Mouse (Mus musculus) forebrain, postnatal 0 days (tissue): ENCODE data around the gene Tatdn3. TPM values are rescaled to one million over a fixed set of nuclear protein-coding genes. Genes with fewer than 3 reads are reported as not detected.
A peak's percentile ranks its signal among the peaks of the same experiment; 100 is the strongest.

Experiments used
- ATAC-seq: fragments of 200-750 bp; cut with Nextera tagmentation; 2 replicates; pipeline ENCODE4 v1.8.0; 2017; ENCODE audit warnings: mild to moderate bottlenecking, moderate library complexity
- DNase-seq: peaks from one replicate; pipeline ENCODE4 v3.0.0-alpha.2; 2015
- H3K27ac ChIP-seq: fragments of 300-500 bp; sonication (generic); 2 replicates; pipeline ENCODE4 v1.5.1; 2014; ENCODE audit warnings: low read depth, mild to moderate bottlenecking, antibody characterized with exemption, low read length, moderate library complexity, mixed read lengths
- H3K27me3 ChIP-seq: fragments of 300-500 bp; sonication (generic); 2 replicates; pipeline ENCODE4 v1.6.1; 2014; ENCODE audit warnings: mild to moderate bottlenecking, low read length, mixed read lengths; ENCODE audit not compliant: insufficient read depth
- H3K36me3 ChIP-seq: fragments of 300-500 bp; sonication (generic); 2 replicates; pipeline ENCODE4 v1.6.1; 2014; ENCODE audit warnings: mild to moderate bottlenecking, moderate library complexity; ENCODE audit not compliant: insufficient read depth
- H3K4me1 ChIP-seq: fragments of 300-500 bp; sonication (generic); 2 replicates; pipeline ENCODE4 v1.6.1; 2014; ENCODE audit warnings: antibody characterized with exemption; ENCODE audit not compliant: insufficient read depth
- H3K4me2 ChIP-seq: fragments of 300-500 bp; sonication (generic); 2 replicates; pipeline ENCODE4 v1.6.1; 2014; ENCODE audit warnings: low read depth, mild to moderate bottlenecking, moderate library complexity
- H3K4me3 ChIP-seq: fragments of 300-500 bp; sonication (generic); 2 replicates; pipeline ENCODE4 v1.5.1; 2014; ENCODE audit warnings: low read depth, low read length, mixed read lengths
- H3K9ac ChIP-seq: fragments of 300-500 bp; sonication (generic); 2 replicates; pipeline ENCODE4 v1.6.1; 2014; ENCODE audit warnings: mild to moderate bottlenecking
- H3K9me3 ChIP-seq: fragments of 300-500 bp; sonication (generic); 2 replicates; pipeline ENCODE4 v1.6.1; 2016; ENCODE audit warnings: low read length
- CTCF ChIP-seq: sonication (generic); IDR thresholded peaks from 2 replicates; pipeline ENCODE4 v1.5.1; 2016; ENCODE audit warnings: antibody characterized with exemption, control low read depth, low read depth
- WGBS: fragments of 180-500 bp; shearing (Covaris S2); extraction: QIAGEN DNeasy Blood & Tissue Kit; methylation state at CpG from one replicate; pipeline ENCODE4 v1.1.7; 2014; 5-methylcytosine and 5-hydroxymethylcytosine counted together
- polyA plus RNA-seq: library from polyadenylated mRNA; unstranded; fragments of >200 nt; fragmentation: Nextera tagmentation; extraction: Ambion mirVana; gene quantifications from 2 replicates; pipeline ENCODE4 v1.2.1, GENCODE M21; 2015
- total RNA-seq: library from RNA; depleted of rRNA; stranded (reverse); fragments of >200 nt; gene quantifications from 2 replicates; pipeline ENCODE4 v1.2.3, GENCODE M21; 2014; rRNA removed

Tatdn3 gene
- 23.0 and 24.8 TPM in 2 replicates for total RNA-seq
- polyA plus RNA-seq: 11.9 and 13.2 TPM in 2 replicates

GRCm38 (mm10) chr1:191062781-191063485 lies at the start of gene Tatdn3, which contains the start of gene Nsl1:
Gene Tatdn3, minus strand, starts transcription at chr1:191062932.
Gene Nsl1, plus strand, starts transcription at chr1:191063012.
- peak; percentile 93 for DNase-seq
- Histone ChIP-seq H3K27ac (peak within 1 kb of the TSS; percentile 66), H3K36me3 (no peaks in the 10 kb centered on the region), H3K27me3 (no peaks in the 10 kb centered on the region), H3K4me2 (peak within 1 kb of the TSS; percentile 96), H3K9ac (peak within 1 kb of the TSS; percentile 82), H3K4me3 (peak within 1 kb of the TSS; percentile 67), H3K4me1 (peaks cover 6% of the 10 kb centered on the region), H3K9me3 (no peaks in the 10 kb centered on the region)
- 1% methylated on average over 56 of the region's 56 CpGs for WGBS
- peak; percentile 98 for ATAC-seq
- TF ChIP-seq CTCF: peak; percentile 56

GRCm38 (mm10) chr1:191111146-191111545 lies 48.4 kb upstream of the Tatdn3 start:
- H3K4me1 ChIP-seq: no peaks in the 10 kb centered on the region
- no peak overlapping the region for H3K4me2 ChIP-seq
- no peaks in the 10 kb centered on the region for H3K27me3 ChIP-seq
- H3K36me3 ChIP-seq: no peaks in the 10 kb centered on the region
- no peak overlapping the region for H3K27ac ChIP-seq
- DNase-seq (no peak), ATAC-seq (no peak)
- H3K9me3 ChIP-seq: no peaks in the 10 kb centered on the region
- no peak overlapping the region for H3K9ac ChIP-seq
- no peak overlapping the region for H3K4me3 ChIP-seq
- TF ChIP-seq CTCF: no peak
- 69% methylated on average over 8 of the region's 8 CpGs for WGBS

GRCm38 (mm10) chr1:191109907-191110306 lies 47.2 kb upstream of the Tatdn3 start:
- Histone ChIP-seq H3K27me3 (no peaks in the 10 kb centered on the region), H3K36me3 (no peaks in the 10 kb centered on the region), H3K9ac (no peak overlapping the region), H3K27ac (no peak overlapping the region), H3K9me3 (no peaks in the 10 kb centered on the region), H3K4me1 (no peaks in the 10 kb centered on the region), H3K4me2 (no peak overlapping the region), H3K4me3 (no peak overlapping the region)
- DNase-seq (no peak), ATAC-seq (no peak)
- no peak for TF ChIP-seq CTCF
- 93% methylated on average over 9 of the region's 9 CpGs for WGBS

GRCm38 (mm10) chr1:191107306-191107705 lies 44.6 kb upstream of the Tatdn3 start:
- H3K9ac ChIP-seq: no peak overlapping the region
- no peaks in the 10 kb centered on the region for H3K36me3 ChIP-seq
- H3K27ac ChIP-seq: no peak overlapping the region
- TF ChIP-seq CTCF: no peak
- no peak for DNase-seq
- H3K27me3 ChIP-seq: no peaks in the 10 kb centered on the region
- H3K4me3 ChIP-seq: no peak overlapping the region
- H3K4me2 ChIP-seq: no peak overlapping the region
- 70% methylated on average over 10 of the region's 10 CpGs for WGBS
- no peak for ATAC-seq
- H3K4me1 ChIP-seq: no peaks in the 10 kb centered on the region
- H3K9me3 ChIP-seq: no peaks in the 10 kb centered on the region

GRCm38 (mm10) chr1:191105246-191105645 lies 42.5 kb upstream of the Tatdn3 start:
- Histone ChIP-seq H3K4me2 (no peak overlapping the region), H3K27ac (no peak overlapping the region), H3K36me3 (no peaks in the 10 kb centered on the region), H3K27me3 (no peaks in the 10 kb centered on the region), H3K9ac (no peak overlapping the region), H3K4me3 (no peak overlapping the region), H3K4me1 (no peaks in the 10 kb centered on the region), H3K9me3 (no peaks in the 10 kb centered on the region)
- DNase-seq (no peak), ATAC-seq (no peak)
- TF ChIP-seq CTCF: no peak
- WGBS: 84% methylated on average over 9 of the region's 9 CpGs

GRCm38 (mm10) chr1:191102730-191103370 lies 40.1 kb upstream of the Tatdn3 start:
- TF ChIP-seq CTCF: no peak
- Histone ChIP-seq H3K36me3 (no peaks in the 10 kb centered on the region), H3K27me3 (0 out of 2 replicates have a peak, but pooled peaks cover 3% of the 10 kb centered on the region), H3K9me3 (no peaks in the 10 kb centered on the region), H3K4me2 (no peak overlapping the region), H3K4me3 (no peak overlapping the region), H3K4me1 (no peaks in the 10 kb centered on the region), H3K9ac (no peak overlapping the region), H3K27ac (no peak overlapping the region)
- 87% methylated on average over 15 of the region's 15 CpGs for WGBS
- ATAC-seq: no peak
- DNase-seq: no peak

GRCm38 (mm10) chr1:191099772-191100291 lies 37.1 kb upstream of the Tatdn3 start:
- Histone ChIP-seq H3K9ac (no peak overlapping the region), H3K4me1 (no peaks in the 10 kb centered on the region), H3K9me3 (no peaks in the 10 kb centered on the region), H3K27ac (no peak overlapping the region), H3K27me3 (0 out of 2 replicates have a peak, but pooled peaks cover 3% of the 10 kb centered on the region), H3K4me2 (no peak overlapping the region), H3K4me3 (no peak overlapping the region), H3K36me3 (no peaks in the 10 kb centered on the region)
- ATAC-seq: no peak
- no peak for DNase-seq
- WGBS: 72% methylated on average over 5 of the region's 5 CpGs
- TF ChIP-seq CTCF: no peak
